Mouse (Mus musculus) cerebellum, adult 11-12 months (tissue): ENCODE results near the gene Olfr1385.
"Not testable (repeated sequence)": the region's sequence is repeated elsewhere in the genome, so short reads cannot be mapped to it uniquely, and the experiment has no call there.

ENCODE experiments used
- DNase-seq: peaks from one replicate; pipeline ENCODE4 v3.0.0; 2022

Gene Olfr1385

DNA sequence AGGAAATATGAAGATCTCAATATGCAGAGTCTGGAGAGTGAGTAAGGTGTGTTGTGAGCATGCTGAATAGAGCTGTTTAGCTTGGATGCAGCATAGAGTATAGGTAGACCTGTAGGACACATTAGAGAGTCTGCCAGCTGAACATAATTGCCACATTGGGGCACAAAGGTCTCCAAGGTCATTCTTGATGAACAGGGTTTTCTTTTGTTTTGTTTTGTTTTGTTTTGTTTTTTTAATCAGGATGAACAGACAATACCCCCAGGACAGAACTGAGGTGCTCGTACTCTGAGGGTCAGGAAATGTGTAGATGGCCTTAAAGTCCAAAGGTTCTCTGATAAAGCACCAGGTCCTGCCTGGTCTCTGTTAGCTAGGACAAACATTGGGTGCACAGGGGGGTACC is at the start of gene Olfr1385:
Gene Olfr1385, plus strand, starts transcription at position 301 of the 400 bp plus-strand sequence.
- not testable (repeated sequence) for DNase-seq

- no peak for DNase-seq
These were observed 33.8 kb upstream of the Olfr1385 start, which contains the start of gene Olfr1387 for GRCm38 (mm10) chr11:49455043-49455442. TSS of gene Olfr1387 (plus strand) at chr11:49455343.

DNA sequence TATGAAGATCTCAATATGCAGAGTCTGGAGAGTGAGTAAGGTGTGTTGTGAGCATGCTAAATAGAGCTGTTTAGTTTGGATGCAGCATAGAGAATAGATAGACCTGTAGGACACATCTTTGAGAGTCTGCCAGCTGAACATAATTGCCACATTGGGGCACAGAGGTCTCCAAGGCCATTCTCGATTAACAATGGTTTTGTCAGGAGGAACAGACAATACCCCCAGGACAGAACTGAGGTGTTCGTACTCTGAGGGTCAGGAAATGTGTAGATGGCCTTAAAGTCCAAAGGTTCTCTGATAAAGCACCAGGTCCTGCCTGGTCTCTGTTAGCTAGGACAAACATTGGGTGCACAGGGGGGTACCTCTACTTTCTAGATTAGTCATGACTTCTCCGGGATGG is 24.1 kb upstream of the Olfr1385 start, which contains the start of gene Olfr1386:
Gene Olfr1386, plus strand, starts transcription at position 301 of the 400 bp plus-strand sequence.
- DNase-seq, result not testable (repeated sequence)

DNA sequence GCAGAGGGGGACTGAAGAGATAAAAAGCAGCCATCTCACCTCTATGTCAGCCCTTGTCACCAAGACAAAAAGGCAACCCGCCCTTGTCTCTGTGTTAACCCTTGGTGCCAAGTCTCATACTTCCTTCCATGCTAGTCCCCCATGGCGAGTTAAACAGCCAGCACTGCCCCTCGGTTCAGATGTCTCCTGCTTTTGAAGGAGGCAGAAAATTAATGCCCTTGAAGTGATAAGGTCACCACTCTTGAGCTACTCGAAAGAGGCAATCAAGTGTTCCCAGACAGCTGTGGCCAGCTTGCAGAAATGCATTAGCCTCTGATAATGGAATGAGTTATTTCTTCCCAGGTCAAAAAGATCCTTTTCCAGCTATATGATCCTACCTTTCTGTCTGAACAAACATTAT is 2.9 kb upstream of the Olfr1385 start:
- no peak for DNase-seq

- no peak for DNase-seq
These were observed 29.2 kb downstream of the Olfr1385 start for GRCm38 (mm10) chr11:49518086-49518485.

GRCm38 (mm10) chr11:49519348-49519747 is 30.5 kb downstream of the Olfr1385 start, which contains the start of gene Olfr1383:
TSS of gene Olfr1383 (plus strand) at chr11:49519648.
- DNase-seq, result no peak

DNA sequence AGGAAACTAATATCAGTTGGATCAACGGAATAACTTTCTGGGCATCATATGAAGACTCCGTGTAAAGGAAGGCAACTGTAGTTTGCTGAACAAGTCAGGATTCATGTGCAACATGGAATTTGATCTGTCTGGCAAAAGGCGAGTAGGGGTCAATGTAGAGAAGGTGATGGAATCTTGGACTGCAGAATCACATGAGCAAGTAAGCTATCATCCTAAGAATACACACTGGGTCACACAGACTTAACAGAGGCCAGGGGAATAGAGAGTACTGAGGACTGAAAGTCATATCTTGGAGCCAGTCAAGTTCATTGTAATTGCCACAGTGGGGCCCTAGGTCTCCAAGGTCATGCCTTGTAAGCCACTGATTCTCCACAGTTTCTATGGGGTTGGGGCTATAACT is 39.1 kb downstream of the Olfr1385 start, which contains the start of gene Olfr1382:
Gene Olfr1382, plus strand, starts transcription at position 301 of the 400 bp plus-strand sequence.
- DNase-seq, result no peak

GRCm38 (mm10) chr11:49532761-49533160 is 43.9 kb downstream of the Olfr1385 start:
- no peak for DNase-seq

- DNase-seq, result not testable (repeated sequence)
These were observed 47.8 kb downstream of the Olfr1385 start for GRCm38 (mm10) chr11:49536631-49537030.

- not testable (repeated sequence) for DNase-seq
These were observed 54.3 kb downstream of the Olfr1385 start, which contains the start of gene Olfr1381 for GRCm38 (mm10) chr11:49543149-49543548. TSS of gene Olfr1381 (plus strand) at chr11:49543449.
